Mouse (Mus musculus): ENCODE measurements around the gene H1foo.

DNA sequence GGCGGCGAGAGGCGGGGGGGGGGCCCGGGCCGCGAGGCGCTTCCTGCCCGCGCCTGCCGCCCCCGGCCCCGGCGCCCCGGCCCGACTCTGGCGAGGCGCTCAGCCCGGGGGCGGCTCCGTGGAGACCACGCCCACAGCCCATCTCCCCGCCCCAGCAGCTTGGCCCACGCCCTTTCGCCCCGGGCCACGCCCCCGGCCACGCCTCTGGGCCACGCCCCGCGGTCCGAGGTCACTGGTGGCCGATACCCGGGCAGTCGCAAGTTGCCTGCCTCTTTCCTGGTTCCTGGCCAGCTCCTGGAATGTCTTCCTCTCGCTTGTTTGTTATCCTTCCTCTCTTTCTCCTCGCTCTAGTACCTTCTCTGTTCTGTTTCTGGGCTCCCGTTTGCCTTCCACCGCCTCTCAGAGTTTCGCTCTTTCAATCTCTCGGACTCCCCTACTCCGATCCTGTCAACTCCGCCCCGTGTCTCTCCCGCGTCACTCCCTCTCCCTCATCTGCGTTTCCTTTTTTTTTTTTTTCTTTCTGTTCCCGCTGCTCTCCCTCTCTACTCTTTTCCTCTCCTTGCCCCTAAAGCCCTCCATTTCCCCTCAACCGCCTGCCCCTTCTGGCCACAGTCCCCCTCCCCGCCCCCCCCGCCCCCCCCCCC, 50.3 kb downstream of the H1foo start, which contains the start of gene Plxnd1:
- TF ChIP-seq POLR2A (IDR thresholded peaks at IDR 0.05; ENCODE audit: low read depth, low read length) (peak; percentile 79), CTCF (IDR thresholded peaks at IDR 0.05; ENCODE audit: borderline replicate concordance, insufficient read depth, low read length) (no peak)

Data from embryonic fibroblast, embryonic 13.5 days (primary cell).